Mouse (Mus musculus) myocyte (in vitro differentiated cells): ENCODE data around the gene Nol4l.

Source experiments
- CEBPB ChIP-seq: IDR thresholded peaks from 2 replicates; pipeline ENCODE4 v1.6.1; 2011; ENCODE audit warnings: mild to moderate bottlenecking, moderate library complexity; ENCODE audit not compliant: poor library complexity, insufficient read depth, severe bottlenecking
- E2F4 ChIP-seq: IDR thresholded peaks from one replicate; pipeline ENCODE4 v1.6.1; 2011; ENCODE audit warnings: mild to moderate bottlenecking, control low read depth, moderate library complexity; ENCODE audit not compliant: insufficient read depth
- MAX ChIP-seq: IDR thresholded peaks from one replicate; pipeline ENCODE4 v1.6.1; 2011; ENCODE audit warnings: low read depth, mild to moderate bottlenecking, control low read depth
- MYOG ChIP-seq, 3 experiments: IDR thresholded peaks; one replicate each; pipeline ENCODE4 v1.6.1; 2011; ENCODE audit warnings: control low read depth in 2 of 3, low read depth in 2 of 3, mild to moderate bottlenecking in 2 of 3; ENCODE audit not compliant: insufficient read length in 2 of 3, control insufficient read depth in 1 of 3, insufficient read depth in 1 of 3
- POLR2A ChIP-seq: IDR thresholded peaks from one replicate; pipeline ENCODE4 v1.6.1; 2011; ENCODE audit warnings: low read depth, mild to moderate bottlenecking, control low read depth, moderate library complexity; ENCODE audit not compliant: insufficient read length
- POLR2AphosphoS2 ChIP-seq: IDR thresholded peaks from one replicate; pipeline ENCODE4 v1.6.1; 2011; ENCODE audit warnings: low read depth, control low read depth; ENCODE audit not compliant: insufficient read length
- TCF12 ChIP-seq: IDR thresholded peaks from one replicate; pipeline ENCODE4 v1.6.1; 2011; ENCODE audit warnings: mild to moderate bottlenecking, control low read depth; ENCODE audit not compliant: poor library complexity, insufficient read depth, severe bottlenecking
- USF1 ChIP-seq: IDR thresholded peaks from one replicate; pipeline ENCODE4 v1.6.1; 2011; ENCODE audit warnings: low read depth, mild to moderate bottlenecking, control low read depth, moderate library complexity

- no peak for TF ChIP-seq E2F4
- TF ChIP-seq POLR2A = no peak
- no peak for TF ChIP-seq MAX
- no peak for TF ChIP-seq MYOG (IDR thresholded peaks at IDR 0.05; ENCODE audit: control insufficient read depth in 1 of 3, insufficient read depth in 1 of 3, insufficient read length in 2 of 3, low read depth in 2 of 3)
- no peak for TF ChIP-seq USF1
- TF ChIP-seq CEBPB = no peak
- TF ChIP-seq TCF12 = no peak
- no peak for TF ChIP-seq POLR2AphosphoS2
These were observed 101.3 kb downstream of the Nol4l start for GRCm38 (mm10) chr2:153428485-153428884.
